Mouse (Mus musculus) liver, postnatal 0 days (tissue): Measurements from ENCODE around the gene Slamf8.

Experiments
- CTCF ChIP-seq: sonication (generic); IDR thresholded peaks from 2 replicates; pipeline ENCODE4 v1.5.1; 2016; ENCODE audit warnings: antibody characterized with exemption, low read depth
- EP300 ChIP-seq: IDR thresholded peaks from 2 replicates; pipeline ENCODE4 v1.6.1; 2016; ENCODE audit warnings: antibody characterized with exemption, low read depth, mild to moderate bottlenecking

DNA sequence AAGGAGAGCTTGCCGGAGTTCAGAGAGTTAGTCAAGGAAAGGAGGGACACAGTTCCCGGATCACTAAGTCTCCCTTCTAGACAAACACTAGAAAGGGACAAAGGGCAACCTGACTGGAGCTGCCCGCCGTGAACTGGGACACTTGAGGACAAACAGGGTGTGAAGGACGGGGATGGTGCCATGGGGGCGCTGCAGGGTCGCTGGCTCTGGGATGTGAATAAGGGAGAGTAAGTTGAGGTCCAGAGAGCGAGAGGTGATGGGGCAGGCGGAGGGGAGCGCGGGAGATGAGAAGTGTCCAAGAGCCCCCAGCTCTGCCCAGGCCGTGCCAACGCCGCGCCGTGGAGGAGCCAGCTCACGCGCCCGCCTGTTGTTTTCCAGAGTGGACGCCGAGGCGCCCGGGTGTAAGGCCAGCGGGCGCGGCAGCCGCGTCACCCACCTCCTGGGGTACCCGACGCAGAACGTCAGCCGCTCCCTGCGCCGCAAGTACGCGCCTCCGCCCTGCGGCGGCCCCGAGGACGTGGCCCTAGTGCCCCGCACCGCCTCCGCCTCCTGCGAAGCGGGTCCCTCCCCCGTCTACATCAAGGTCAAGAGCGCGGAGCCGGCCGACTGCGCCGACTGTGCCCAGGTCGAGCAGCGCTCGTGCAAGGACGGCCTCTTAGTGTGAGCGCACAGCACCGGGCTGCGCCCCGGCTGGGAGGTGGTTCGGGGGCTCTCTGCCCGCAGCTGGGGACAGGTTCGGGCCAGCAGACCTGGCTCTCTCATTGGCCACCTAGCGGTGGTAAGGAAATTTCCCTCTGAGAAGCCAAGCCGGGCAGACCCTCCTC is 27.5 kb downstream of the Slamf8 start:
- TF ChIP-seq EP300, result no peak
- peak; percentile 62 for TF ChIP-seq CTCF
